In the genomic region with DNA sequence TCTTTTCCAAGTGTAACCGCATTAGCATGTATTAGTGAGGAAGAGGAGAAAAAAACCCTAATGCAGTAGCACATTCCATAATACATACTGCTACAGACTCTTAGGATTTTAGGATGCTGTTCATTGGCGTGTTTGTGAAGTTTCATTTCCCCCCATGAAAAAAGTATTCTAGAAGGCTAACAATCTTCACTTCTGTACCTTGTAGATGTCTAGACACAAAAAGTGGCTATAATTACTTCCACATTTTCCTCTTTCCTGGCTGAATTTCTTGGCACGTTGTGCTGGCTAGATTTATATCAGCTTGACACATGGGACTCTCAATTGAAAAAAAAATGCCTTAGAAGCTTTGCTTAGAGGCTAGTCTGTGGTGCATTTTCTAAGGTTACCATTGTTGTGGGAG, we compare ENCODE assay signal across 25 mouse cellular contexts. TPM values are rescaled to one million over a fixed set of nuclear protein-coding genes. Genes with fewer than 3 reads are reported as not detected.
A peak's percentile ranks its signal among the peaks of the same experiment; 100 is the strongest.
DNase-seq lines count a peak whose midpoint lies in the region; ATAC-seq lines count a peak whose summit lies in the region.
"Had no signal": no experiment of that assay in that cellular context is flagged by ENCODE, and none has a peak within 500 bp of the region (broad histone marks: within the 10 kb centered on the region; RNA-seq: fewer than 3 reads in every experiment).

No protein-coding gene starts in this region.

- no peak overlapping the region for H3K9ac ChIP-seq in limb, embryonic 13.5 days
- H3K9ac ChIP-seq: embryonic facial prominence, embryonic 15.5 days; hindbrain, embryonic 12.5 days had no signal

- 26% methylated on average over 3 of the region's 3 CpGs for WGBS in limb, embryonic 13.5 days

- peaks cover 7% of the 10 kb centered on the region for H3K4me1 ChIP-seq in limb, embryonic 13.5 days
- H3K4me1 ChIP-seq: embryonic facial prominence, embryonic 15.5 days; forebrain, embryonic 10.5 days; heart, embryonic 10.5 days; hindbrain, embryonic 12.5 days had no signal

- 0 out of 2 replicates have a peak overlapping the region, but pooled peaks have one; percentile 3 for H3K4me2 ChIP-seq in limb, embryonic 13.5 days (replicated peaks)
- H3K4me2 ChIP-seq: embryonic facial prominence, embryonic 15.5 days; hindbrain, embryonic 12.5 days had no signal

- H3K27me3 ChIP-seq in limb, embryonic 13.5 days = no peaks in the 10 kb centered on the region
- H3K27me3 ChIP-seq: embryonic facial prominence, embryonic 15.5 days; hindbrain, embryonic 12.5 days had no signal

- no peak overlapping the region for H3K27ac ChIP-seq in limb, embryonic 13.5 days
- H3K27ac ChIP-seq: embryonic facial prominence, embryonic 15.5 days; forebrain, embryonic 10.5 days; heart, embryonic 10.5 days; hindbrain, embryonic 12.5 days; hindbrain, postnatal 0 days had no signal

- peak; percentile 15 for DNase-seq in embryo, embryonic 10.5 days (ENCODE audit: low spot score)
- peak; percentile 43 for DNase-seq in embryo, embryonic 11 days
- peak; percentile 63 for DNase-seq in forelimb bud, embryonic 11.5 days (ENCODE audit: low read depth, low spot score)
- DNase-seq in right cerebral cortex, postnatal 10 days (ENCODE audit: low spot score in 2 of 2) = no peak
- DNase-seq in thymus, postnatal 36 days = no peak
- DNase-seq in layer of hippocampus, adult 9-11 months = no peak
- no peak for DNase-seq in MN1 (ENCODE audit: low spot score)
- DNase-seq: adrenal gland, postnatal 10 days; cerebellum, adult 18-20 months; cerebellum, postnatal 10 days; gastrocnemius, postnatal 36 days; heart, adult 18-20 months; heart, postnatal 10 days; heart, postnatal 4 days had no signal

- no peak overlapping the region for H3K4me3 ChIP-seq in limb, embryonic 13.5 days
- H3K4me3 ChIP-seq: embryonic facial prominence, embryonic 15.5 days; erythroblast, embryonic 14.5 days; forebrain, embryonic 10.5 days; heart, embryonic 10.5 days; hindbrain, embryonic 12.5 days had no signal

- peak; percentile 44; the same call in 1 of the 2 replicates for ATAC-seq in limb, embryonic 13.5 days (ENCODE audit: low FRiP score, low read depth)
- ATAC-seq: forebrain, embryonic 14.5 days; hindbrain, postnatal 0 days had no signal

- H3K36me3 ChIP-seq in limb, embryonic 13.5 days = no peaks in the 10 kb centered on the region
- H3K36me3 ChIP-seq: embryonic facial prominence, embryonic 15.5 days; forebrain, embryonic 10.5 days; heart, embryonic 10.5 days; hindbrain, embryonic 12.5 days had no signal

- no peaks in the 10 kb centered on the region; the same call in 1 of the 2 replicates for H3K9me3 ChIP-seq in limb, embryonic 13.5 days
- H3K9me3 ChIP-seq: embryonic facial prominence, embryonic 15.5 days; heart, embryonic 10.5 days; hindbrain, embryonic 12.5 days had no signal

RNA-seq across cellular contexts. Expression of a gene that starts 1.1 kb away (rescaled TPM):
- polyA plus RNA-seq in limb, embryonic 13.5 days (2015; fragmentation: Nextera tagmentation; extraction: Ambion mirVana) = not detected in 2 replicates
- polyA plus RNA-seq: brain, embryonic 14.5 days; embryonic facial prominence, embryonic 15.5 days; erythroblast, embryonic 14.5 days; forebrain, embryonic 10.5 days; forebrain, embryonic 14.5 days; heart, embryonic 10.5 days; heart, embryonic 14.5 days; hindbrain, embryonic 12.5 days; hindbrain, postnatal 0 days; intestine, embryonic 14.5 days had no signal

RNA-seq across cellular contexts. Expression of a gene that starts 9.9 kb away (rescaled TPM):
- not detected in 2 replicates for polyA plus RNA-seq in limb, embryonic 13.5 days (2015; fragmentation: Nextera tagmentation; extraction: Ambion mirVana)
- polyA plus RNA-seq: brain, embryonic 14.5 days; embryonic facial prominence, embryonic 15.5 days; erythroblast, embryonic 14.5 days; forebrain, embryonic 10.5 days; forebrain, embryonic 14.5 days; heart, embryonic 10.5 days; heart, embryonic 14.5 days; hindbrain, embryonic 12.5 days; hindbrain, postnatal 0 days; intestine, embryonic 14.5 days had no signal

RNA-seq across cellular contexts. Expression of a gene that starts 23.2 kb away (rescaled TPM):
- not detected in 2 replicates for polyA plus RNA-seq in limb, embryonic 13.5 days (2015; fragmentation: Nextera tagmentation; extraction: Ambion mirVana)
- polyA plus RNA-seq: brain, embryonic 14.5 days; embryonic facial prominence, embryonic 15.5 days; erythroblast, embryonic 14.5 days; forebrain, embryonic 10.5 days; forebrain, embryonic 14.5 days; heart, embryonic 10.5 days; heart, embryonic 14.5 days; hindbrain, embryonic 12.5 days; hindbrain, postnatal 0 days; intestine, embryonic 14.5 days had no signal

RNA-seq across cellular contexts. Expression of a gene that starts 44.3 kb away (rescaled TPM):
- polyA plus RNA-seq in limb, embryonic 13.5 days (2015; fragmentation: Nextera tagmentation; extraction: Ambion mirVana) = 0.27 and 0.41 TPM in 2 replicates
- polyA plus RNA-seq: erythroblast, embryonic 14.5 days; forebrain, embryonic 14.5 days had no signal

RNA-seq across cellular contexts. Expression of a gene that starts 45.2 kb away (rescaled TPM):
- not detected in 2 replicates for polyA plus RNA-seq in limb, embryonic 13.5 days (2015; fragmentation: Nextera tagmentation; extraction: Ambion mirVana)
- polyA plus RNA-seq: brain, embryonic 14.5 days; embryonic facial prominence, embryonic 15.5 days; erythroblast, embryonic 14.5 days; forebrain, embryonic 10.5 days; forebrain, embryonic 14.5 days; heart, embryonic 10.5 days; heart, embryonic 14.5 days; hindbrain, embryonic 12.5 days; hindbrain, postnatal 0 days; intestine, embryonic 14.5 days had no signal

Comparison
In these comparisons a context has a peak if more than half of its experiments do, and no peak if none do; other contexts are left out.
1. DNase-seq: peak in embryo, embryonic 10.5 days (single experiment), embryo, embryonic 11 days (single experiment) and forelimb bud, embryonic 11.5 days (single experiment); none in right cerebral cortex, postnatal 10 days (0 of 2), thymus, postnatal 36 days (0 of 2), layer of hippocampus, adult 9-11 months (single experiment) and MN1 (single experiment).